Mouse (Mus musculus): ENCODE results near the gene H6pd. TPM values are rescaled to one million over a fixed set of nuclear protein-coding genes. Genes with fewer than 3 reads are reported as not detected.
A peak's percentile ranks its signal among the peaks of the same experiment; 100 is the strongest.

Gene H6pd
- polyA plus RNA-seq, 2 experiments: 13.3 to 22.6 TPM

GRCm38 (mm10) chr4:150003641-150004040, 5.2 kb downstream of the H6pd start:
- ATAC-seq (ENCODE audit: low FRiP score, low read depth): no peak
- H3K9me3 ChIP-seq (ENCODE audit: control insufficient read depth, low read length): no peaks in the 10 kb centered on the region
- H3K27ac ChIP-seq (replicated peaks; ENCODE audit: low read depth, low read length): no peak overlapping the region
- H3K4me1 ChIP-seq (ENCODE audit: control insufficient read depth, insufficient read depth, low read length): peaks cover 25% of the 10 kb centered on the region
- WGBS: 56% methylated on average over 4 of the region's 4 CpGs
- TF ChIP-seq POLR2A (IDR thresholded peaks at IDR 0.05; ENCODE audit: borderline replicate concordance, extremely low read depth, insufficient read depth, insufficient read length): no peak
- no peak overlapping the region for H3K9ac ChIP-seq (ENCODE audit: low read depth, low read length, severe bottlenecking)
- H3K4me3 ChIP-seq (replicated peaks; ENCODE audit: low read length): no peak overlapping the region
- no peak overlapping the region for H3K4me2 ChIP-seq (replicated peaks; ENCODE audit: low read depth, low read length, severe bottlenecking)
- no peaks in the 10 kb centered on the region for H3K36me3 ChIP-seq (ENCODE audit: control insufficient read depth, insufficient read depth, low read length)
- H3K27me3 ChIP-seq (ENCODE audit: control insufficient read depth, insufficient read depth, low read length): no peaks in the 10 kb centered on the region
- no peak for DNase-seq (ENCODE audit: low spot score)

- H3K9ac ChIP-seq (ENCODE audit: low read depth, low read length, severe bottlenecking): no peak overlapping the region
- no peak for TF ChIP-seq POLR2A (IDR thresholded peaks at IDR 0.05; ENCODE audit: borderline replicate concordance, extremely low read depth, insufficient read depth, insufficient read length)
- no peak for DNase-seq (ENCODE audit: low spot score)
- WGBS: 40% methylated on average over 7 of the region's 7 CpGs
- H3K27me3 ChIP-seq (ENCODE audit: control insufficient read depth, insufficient read depth, low read length): no peaks in the 10 kb centered on the region
- no peaks in the 10 kb centered on the region for H3K36me3 ChIP-seq (ENCODE audit: control insufficient read depth, insufficient read depth, low read length)
- no peak for ATAC-seq (ENCODE audit: low FRiP score, low read depth)
- no peaks in the 10 kb centered on the region for H3K9me3 ChIP-seq (ENCODE audit: control insufficient read depth, low read length)
- H3K4me3 ChIP-seq (replicated peaks; ENCODE audit: low read length): no peak overlapping the region
- H3K27ac ChIP-seq (replicated peaks; ENCODE audit: low read depth, low read length): no peak overlapping the region
- H3K4me2 ChIP-seq (replicated peaks; ENCODE audit: low read depth, low read length, severe bottlenecking): no peak overlapping the region
- H3K4me1 ChIP-seq (ENCODE audit: control insufficient read depth, insufficient read depth, low read length): peaks cover 24% of the 10 kb centered on the region
These were observed 5.7 kb downstream of the H6pd start for GRCm38 (mm10) chr4:150003021-150003580.

GRCm38 (mm10) chr4:150002021-150002528, 6.7 kb downstream of the H6pd start:
- Histone ChIP-seq H3K36me3 (ENCODE audit: control insufficient read depth, insufficient read depth, low read length) (no peaks in the 10 kb centered on the region), H3K27me3 (ENCODE audit: control insufficient read depth, insufficient read depth, low read length) (no peaks in the 10 kb centered on the region), H3K4me2 (replicated peaks; ENCODE audit: low read depth, low read length, severe bottlenecking) (no peak overlapping the region), H3K9ac (ENCODE audit: low read depth, low read length, severe bottlenecking) (no peak overlapping the region), H3K4me1 (ENCODE audit: control insufficient read depth, insufficient read depth, low read length) (peaks cover 17% of the 10 kb centered on the region), H3K9me3 (ENCODE audit: control insufficient read depth, low read length) (no peaks in the 10 kb centered on the region), H3K27ac (replicated peaks; ENCODE audit: low read depth, low read length) (no peak overlapping the region), H3K4me3 (replicated peaks; ENCODE audit: low read length) (no peak overlapping the region)
- DNase-seq (ENCODE audit: low spot score): no peak
- no peak for ATAC-seq (ENCODE audit: low FRiP score, low read depth)
- TF ChIP-seq POLR2A (IDR thresholded peaks at IDR 0.05; ENCODE audit: borderline replicate concordance, extremely low read depth, insufficient read depth, insufficient read length): no peak
- WGBS: 71% methylated on average over 12 of the region's 12 CpGs

- Histone ChIP-seq H3K36me3 (ENCODE audit: control insufficient read depth, insufficient read depth, low read length) (no peaks in the 10 kb centered on the region), H3K27me3 (ENCODE audit: control insufficient read depth, insufficient read depth, low read length) (no peaks in the 10 kb centered on the region), H3K27ac (replicated peaks; ENCODE audit: low read depth, low read length) (peak overlapping the region; percentile 8; the same call in 1 of the 2 replicates), H3K4me3 (replicated peaks; ENCODE audit: low read length) (no peak overlapping the region), H3K4me1 (ENCODE audit: control insufficient read depth, insufficient read depth, low read length) (peaks cover 14% of the 10 kb centered on the region), H3K4me2 (replicated peaks; ENCODE audit: low read depth, low read length, severe bottlenecking) (no peak overlapping the region), H3K9me3 (ENCODE audit: control insufficient read depth, low read length) (no peaks in the 10 kb centered on the region), H3K9ac (ENCODE audit: low read depth, low read length, severe bottlenecking) (no peak overlapping the region)
- no peak for DNase-seq (ENCODE audit: low spot score)
- no peak for TF ChIP-seq POLR2A (IDR thresholded peaks at IDR 0.05; ENCODE audit: borderline replicate concordance, extremely low read depth, insufficient read depth, insufficient read length)
- WGBS: 43% methylated on average over 10 of the region's 10 CpGs
- ATAC-seq (ENCODE audit: low FRiP score, low read depth): no peak
These were observed 7.5 kb downstream of the H6pd start for GRCm38 (mm10) chr4:150001221-150001860.

- Histone ChIP-seq H3K4me2 (replicated peaks; ENCODE audit: low read depth, low read length, severe bottlenecking) (no peak overlapping the region), H3K36me3 (ENCODE audit: control insufficient read depth, insufficient read depth, low read length) (no peaks in the 10 kb centered on the region), H3K9me3 (ENCODE audit: control insufficient read depth, low read length) (no peaks in the 10 kb centered on the region), H3K4me1 (ENCODE audit: control insufficient read depth, insufficient read depth, low read length) (peaks cover 14% of the 10 kb centered on the region), H3K27me3 (ENCODE audit: control insufficient read depth, insufficient read depth, low read length) (no peaks in the 10 kb centered on the region), H3K9ac (ENCODE audit: low read depth, low read length, severe bottlenecking) (no peak overlapping the region), H3K4me3 (replicated peaks; ENCODE audit: low read length) (no peak overlapping the region), H3K27ac (replicated peaks; ENCODE audit: low read depth, low read length) (no peak overlapping the region)
- no peak for TF ChIP-seq POLR2A (IDR thresholded peaks at IDR 0.05; ENCODE audit: borderline replicate concordance, extremely low read depth, insufficient read depth, insufficient read length)
- DNase-seq (ENCODE audit: low spot score): no peak
- ATAC-seq (ENCODE audit: low FRiP score, low read depth): no peak
- WGBS: 88% methylated on average over 15 of the region's 15 CpGs
These were observed 8.8 kb downstream of the H6pd start for GRCm38 (mm10) chr4:149999931-150000555.

Measured in limb, embryonic 14.5 days (tissue).